Mouse (Mus musculus): Measurements from ENCODE around the gene Tom1l2. TPM values are rescaled to one million over a fixed set of nuclear protein-coding genes. Genes with fewer than 3 reads are reported as not detected.

Tom1l2 gene
- polyA plus RNA-seq, 1 experiment from 2014 or later = 18.9 TPM

DNA sequence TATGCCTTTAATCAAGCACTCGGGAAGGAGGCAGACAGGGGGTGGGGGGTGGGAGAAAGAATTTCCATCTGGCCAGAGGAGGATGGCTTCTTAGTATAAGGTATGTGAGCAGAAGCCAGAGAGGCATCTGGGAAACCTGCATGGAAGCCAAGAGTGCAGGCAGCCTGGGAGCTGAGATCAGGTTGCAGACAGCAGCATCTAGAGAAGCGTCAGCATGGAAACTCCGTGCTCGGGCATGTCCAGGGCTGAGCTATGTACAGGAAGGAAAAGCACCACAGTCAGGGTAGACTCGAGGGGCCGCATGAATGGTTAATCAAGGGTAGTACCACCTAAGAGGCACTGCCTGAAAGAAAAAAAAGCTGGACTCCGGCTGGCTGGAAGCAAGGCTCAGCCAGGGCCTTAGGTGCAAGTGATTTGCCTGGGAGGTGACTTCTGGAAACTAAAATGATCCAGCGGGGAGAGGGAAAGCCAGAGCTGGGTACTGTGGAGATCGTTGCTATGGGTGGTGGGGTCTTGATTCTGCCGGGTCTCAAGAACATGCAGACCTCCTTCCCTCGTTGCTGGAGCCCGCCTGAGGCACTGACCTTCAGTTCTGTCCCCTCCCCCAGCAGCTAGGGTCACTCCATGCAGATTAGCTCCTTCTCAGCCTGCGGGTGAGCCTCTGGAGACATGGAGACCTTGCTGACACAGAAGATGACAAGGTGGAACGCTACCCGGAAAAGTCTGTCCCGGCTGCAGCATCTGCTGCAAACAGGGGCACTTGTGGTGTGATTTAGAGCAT is 13.7 kb upstream of the Tom1l2 start:
- Histone ChIP-seq H3K4me1 (peaks cover 20% of the 10 kb centered on the region), H3K9me3 (replicated peaks) (no peaks in the 10 kb centered on the region), H3K27me3 (ENCODE audit: low read depth, poor library complexity, severe bottlenecking) (no peaks in the 10 kb centered on the region), H3K36me3 (no peaks in the 10 kb centered on the region), H3K27ac (peak overlapping the region; percentile 79), H3K4me3 (peak overlapping the region; percentile 18)
- WGBS = 23% methylated on average over 16 of the region's 16 CpGs
- peak; percentile 53 for DNase-seq (ENCODE audit: low spot score)

DNA sequence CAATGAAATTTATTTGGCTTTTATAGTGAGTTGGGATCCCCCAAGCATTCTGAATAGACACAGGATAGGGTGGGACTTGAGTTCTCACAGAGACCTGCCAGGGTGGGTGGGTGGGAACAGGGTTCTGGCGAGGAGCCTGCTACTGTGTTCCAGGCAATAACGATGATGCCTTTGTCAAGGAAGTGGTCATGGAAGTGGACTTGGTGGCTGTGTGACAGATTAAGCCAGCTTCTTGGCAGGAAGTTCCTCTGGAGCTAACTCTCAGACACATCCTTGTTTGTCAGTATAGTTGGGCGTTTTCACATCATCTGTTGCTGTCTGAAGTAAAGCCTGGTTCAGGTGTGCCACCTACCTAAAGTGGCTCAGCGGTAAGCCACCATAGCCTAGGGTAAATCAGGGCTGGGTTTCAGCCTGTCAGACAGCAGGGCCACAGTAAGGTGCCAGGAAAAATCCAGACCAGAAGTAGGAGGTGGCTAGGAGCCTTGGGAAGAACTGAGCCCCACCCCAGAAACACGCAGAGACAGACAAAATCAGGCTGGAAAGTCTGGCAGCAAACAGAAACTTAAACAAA is 8.0 kb upstream of the Tom1l2 start:
- 82% methylated on average over 5 of the region's 5 CpGs for WGBS
- H3K4me3 ChIP-seq = no peak overlapping the region
- no peak overlapping the region for H3K27ac ChIP-seq
- DNase-seq (ENCODE audit: low spot score) = no peak
- no peaks in the 10 kb centered on the region for H3K9me3 ChIP-seq (replicated peaks)
- no peaks in the 10 kb centered on the region for H3K27me3 ChIP-seq (ENCODE audit: low read depth, poor library complexity, severe bottlenecking)
- H3K4me1 ChIP-seq = peaks cover 3% of the 10 kb centered on the region
- H3K36me3 ChIP-seq = no peaks in the 10 kb centered on the region

DNA sequence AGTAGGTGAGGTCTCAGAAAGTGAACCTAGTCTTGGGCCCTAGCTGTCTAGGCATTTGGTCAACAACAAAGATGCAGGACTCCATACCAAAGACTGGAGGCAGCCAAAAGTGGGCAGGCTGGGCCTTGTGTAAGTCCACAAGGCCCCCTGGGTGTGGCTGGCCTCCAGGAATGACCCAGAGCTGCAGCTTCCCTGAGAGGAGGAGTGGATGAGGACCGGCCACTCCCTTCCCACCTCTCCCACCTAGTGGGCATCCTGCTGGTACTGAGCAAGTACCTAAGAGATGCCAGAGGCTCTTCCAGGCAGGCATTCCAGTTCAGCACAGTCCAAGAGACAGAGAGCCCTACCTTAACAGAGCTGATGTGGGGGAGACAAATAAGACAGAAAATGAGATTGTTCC is 7.2 kb upstream of the Tom1l2 start:
- no peak for DNase-seq (ENCODE audit: low spot score)
- no peak overlapping the region for H3K27ac ChIP-seq
- no peaks in the 10 kb centered on the region for H3K27me3 ChIP-seq (ENCODE audit: low read depth, poor library complexity, severe bottlenecking)
- H3K4me3 ChIP-seq = no peak overlapping the region
- WGBS = 79% methylated on average over 1 of the region's 1 CpGs
- H3K36me3 ChIP-seq = no peaks in the 10 kb centered on the region
- no peaks in the 10 kb centered on the region for H3K9me3 ChIP-seq (replicated peaks)
- H3K4me1 ChIP-seq = no peaks in the 10 kb centered on the region

- no peak for DNase-seq (ENCODE audit: low spot score)
- Histone ChIP-seq H3K4me1 (no peaks in the 10 kb centered on the region), H3K27me3 (ENCODE audit: low read depth, poor library complexity, severe bottlenecking) (no peaks in the 10 kb centered on the region), H3K4me3 (no peak overlapping the region), H3K27ac (no peak overlapping the region), H3K36me3 (no peaks in the 10 kb centered on the region), H3K9me3 (replicated peaks) (no peaks in the 10 kb centered on the region)
- 76% methylated on average over 5 of the region's 5 CpGs for WGBS
These were observed 6.4 kb upstream of the Tom1l2 start for GRCm38 (mm10) chr11:60359138-60359537.

DNA sequence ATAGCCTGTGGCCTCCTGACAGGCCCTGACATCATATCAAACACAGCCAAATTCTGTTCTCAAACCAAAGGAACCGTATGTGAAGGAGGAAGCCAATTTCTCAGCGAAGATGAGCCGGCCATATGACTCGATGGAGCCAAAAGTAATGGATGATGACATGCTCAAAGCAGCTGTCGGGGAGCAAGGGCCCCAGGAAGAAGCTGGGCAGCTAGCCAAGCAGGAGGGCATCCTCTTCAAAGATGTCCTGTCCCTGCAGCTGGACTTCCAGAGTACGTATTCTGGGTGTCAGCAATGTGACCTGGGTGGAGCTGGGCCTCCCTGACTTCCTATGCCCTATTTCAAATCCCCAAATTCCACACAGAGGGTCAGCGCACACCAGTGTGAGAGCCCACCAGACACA is 5.8 kb upstream of the Tom1l2 start:
- no peaks in the 10 kb centered on the region for H3K36me3 ChIP-seq
- H3K9me3 ChIP-seq (replicated peaks) = no peaks in the 10 kb centered on the region
- WGBS = 89% methylated on average over 7 of the region's 7 CpGs
- no peak overlapping the region for H3K27ac ChIP-seq
- no peak for DNase-seq (ENCODE audit: low spot score)
- H3K27me3 ChIP-seq (ENCODE audit: low read depth, poor library complexity, severe bottlenecking) = no peaks in the 10 kb centered on the region
- peaks cover 3% of the 10 kb centered on the region; the same call in 1 of the 2 replicates for H3K4me1 ChIP-seq
- H3K4me3 ChIP-seq = no peak overlapping the region

DNA sequence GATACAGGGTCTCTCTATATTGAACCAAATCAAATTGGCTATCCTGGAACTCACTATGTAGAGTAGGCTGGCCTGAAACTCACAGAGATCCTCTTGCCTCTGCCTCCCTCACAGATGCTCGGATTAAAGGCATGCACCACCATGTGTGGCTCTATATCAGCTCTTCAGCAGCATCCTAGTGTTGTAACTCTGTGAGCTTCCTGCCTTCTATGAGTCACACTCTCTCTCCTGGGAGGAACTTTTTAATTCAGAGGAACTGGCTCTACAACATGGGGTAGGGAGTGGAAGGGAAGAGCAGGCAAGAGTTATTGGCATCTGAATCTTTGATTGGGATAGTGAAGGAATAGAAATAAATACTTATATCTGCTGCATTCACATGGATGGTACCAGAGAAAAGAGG is 4.4 kb upstream of the Tom1l2 start:
- no peak for DNase-seq (ENCODE audit: low spot score)
- no peak overlapping the region for H3K27ac ChIP-seq
- no peaks in the 10 kb centered on the region for H3K36me3 ChIP-seq
- H3K27me3 ChIP-seq (ENCODE audit: low read depth, poor library complexity, severe bottlenecking) = no peaks in the 10 kb centered on the region
- H3K4me1 ChIP-seq = peaks cover 12% of the 10 kb centered on the region
- H3K4me3 ChIP-seq = no peak overlapping the region
- no peaks in the 10 kb centered on the region for H3K9me3 ChIP-seq (replicated peaks)
- 69% methylated on average over 1 of the region's 1 CpGs for WGBS

- H3K4me3 ChIP-seq = no peak overlapping the region
- no peaks in the 10 kb centered on the region for H3K36me3 ChIP-seq
- DNase-seq (ENCODE audit: low spot score) = no peak
- H3K27ac ChIP-seq = no peak overlapping the region
- H3K4me1 ChIP-seq = peaks cover 19% of the 10 kb centered on the region
- no peaks in the 10 kb centered on the region for H3K9me3 ChIP-seq (replicated peaks)
- no peaks in the 10 kb centered on the region for H3K27me3 ChIP-seq (ENCODE audit: low read depth, poor library complexity, severe bottlenecking)
- WGBS = 92% methylated on average over 2 of the region's 2 CpGs
These were observed 3.2 kb upstream of the Tom1l2 start for GRCm38 (mm10) chr11:60355952-60356351.

- H3K9me3 ChIP-seq (replicated peaks) = no peaks in the 10 kb centered on the region
- peak overlapping the region; percentile 79 for H3K27ac ChIP-seq
- H3K4me3 ChIP-seq = peak overlapping the region; percentile 81
- no peaks in the 10 kb centered on the region for H3K27me3 ChIP-seq (ENCODE audit: low read depth, poor library complexity, severe bottlenecking)
- H3K4me1 ChIP-seq = peaks cover 19% of the 10 kb centered on the region
- WGBS = 29% methylated on average over 11 of the region's 11 CpGs
- no peak for DNase-seq (ENCODE audit: low spot score)
- no peaks in the 10 kb centered on the region for H3K36me3 ChIP-seq
These were observed 757 bp downstream of the Tom1l2 start for GRCm38 (mm10) chr11:60351925-60352371.

- H3K4me3 ChIP-seq = 0 out of 2 replicates have a peak overlapping the region, but pooled peaks have one; percentile 81
- no peaks in the 10 kb centered on the region for H3K9me3 ChIP-seq (replicated peaks)
- peaks cover 19% of the 10 kb centered on the region for H3K4me1 ChIP-seq
- no peak overlapping the region for H3K27ac ChIP-seq
- DNase-seq (ENCODE audit: low spot score) = no peak
- 66% methylated on average over 2 of the region's 2 CpGs for WGBS
- H3K27me3 ChIP-seq (ENCODE audit: low read depth, poor library complexity, severe bottlenecking) = no peaks in the 10 kb centered on the region
- no peaks in the 10 kb centered on the region for H3K36me3 ChIP-seq
These were observed 1.3 kb downstream of the Tom1l2 start for GRCm38 (mm10) chr11:60351388-60351787.

GRCm38 (mm10) chr11:60346537-60346936 is 6.2 kb downstream of the Tom1l2 start:
- H3K4me3 ChIP-seq = no peak overlapping the region
- H3K36me3 ChIP-seq = no peaks in the 10 kb centered on the region
- H3K27ac ChIP-seq = no peak overlapping the region
- peaks cover 5% of the 10 kb centered on the region for H3K4me1 ChIP-seq
- 86% methylated on average over 4 of the region's 4 CpGs for WGBS
- H3K9me3 ChIP-seq (replicated peaks) = no peaks in the 10 kb centered on the region
- DNase-seq (ENCODE audit: low spot score) = no peak
- H3K27me3 ChIP-seq (ENCODE audit: low read depth, poor library complexity, severe bottlenecking) = no peaks in the 10 kb centered on the region

DNA sequence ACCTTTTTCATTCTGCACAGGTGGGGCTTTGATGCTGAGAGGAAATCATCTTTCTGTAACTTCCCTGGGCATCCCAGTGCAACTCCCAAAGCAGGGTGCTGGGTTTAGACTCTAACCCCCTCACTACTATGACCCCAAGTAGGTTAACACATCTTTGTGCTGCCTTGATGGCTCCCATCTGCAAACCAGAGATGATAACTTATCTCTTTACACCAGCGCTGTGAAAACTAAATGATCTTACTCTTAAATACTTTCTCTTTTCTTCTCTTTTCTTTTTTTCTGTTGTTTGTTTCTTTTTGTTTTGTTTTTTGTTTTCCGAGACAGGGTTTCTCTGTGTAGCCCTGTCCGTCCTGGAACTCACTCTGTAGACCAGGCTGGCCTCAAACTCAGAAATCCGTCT is 6.8 kb downstream of the Tom1l2 start:
- H3K27me3 ChIP-seq (ENCODE audit: low read depth, poor library complexity, severe bottlenecking) = no peaks in the 10 kb centered on the region
- H3K9me3 ChIP-seq (replicated peaks) = no peaks in the 10 kb centered on the region
- DNase-seq (ENCODE audit: low spot score) = no peak
- no peaks in the 10 kb centered on the region for H3K36me3 ChIP-seq
- no peak overlapping the region for H3K4me3 ChIP-seq
- H3K27ac ChIP-seq = no peak overlapping the region
- H3K4me1 ChIP-seq = peaks cover 10% of the 10 kb centered on the region
- 87% methylated on average over 4 of the region's 4 CpGs for WGBS

DNA sequence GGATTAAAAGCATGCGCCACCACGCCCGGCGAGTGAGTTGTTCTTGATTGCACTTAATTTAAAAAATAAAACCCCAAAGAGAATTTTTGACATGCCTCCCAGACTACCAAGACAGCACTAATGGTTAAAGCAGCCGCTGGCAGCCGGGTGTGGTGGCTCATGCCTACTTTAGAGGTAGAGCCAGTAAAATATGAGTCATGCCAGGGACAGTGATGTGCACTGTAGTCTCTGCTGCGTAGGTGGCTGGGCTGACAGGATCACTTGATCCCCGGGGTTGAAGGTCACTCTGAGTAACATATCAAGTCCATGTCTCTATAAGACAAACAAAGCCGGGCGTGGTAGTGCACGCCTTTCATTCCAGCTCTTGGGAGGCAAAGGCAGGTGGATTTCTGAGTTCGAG is 13.3 kb downstream of the Tom1l2 start:
- peaks cover 10% of the 10 kb centered on the region for H3K4me1 ChIP-seq
- H3K27me3 ChIP-seq (ENCODE audit: low read depth, poor library complexity, severe bottlenecking) = no peaks in the 10 kb centered on the region
- DNase-seq (ENCODE audit: low spot score) = no peak
- H3K27ac ChIP-seq = no peak overlapping the region
- no peak overlapping the region for H3K4me3 ChIP-seq
- H3K9me3 ChIP-seq (replicated peaks) = no peaks in the 10 kb centered on the region
- H3K36me3 ChIP-seq = no peaks in the 10 kb centered on the region
- WGBS = 94% methylated on average over 12 of the region's 12 CpGs

DNA sequence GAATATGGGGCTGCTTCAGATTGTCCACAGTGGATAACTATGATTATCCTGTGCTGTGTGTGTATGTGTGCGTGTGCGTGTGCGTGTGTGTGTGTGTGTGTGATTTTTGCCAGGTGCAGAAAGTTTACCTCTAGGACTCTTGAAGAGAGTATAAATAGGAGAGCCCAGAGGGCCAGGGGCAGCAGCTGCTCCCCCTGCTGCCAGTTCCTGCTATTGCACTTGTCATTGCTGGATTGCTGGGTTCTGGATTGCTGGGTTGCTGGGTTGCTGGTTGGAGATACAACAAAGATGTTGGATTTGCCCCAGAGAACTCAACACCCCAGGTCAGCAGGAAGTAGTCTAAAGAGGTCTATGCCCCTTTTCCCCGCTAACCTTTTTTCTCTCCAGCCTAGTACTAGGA is 14.4 kb downstream of the Tom1l2 start:
- Histone ChIP-seq H3K27ac (no peak overlapping the region), H3K4me3 (no peak overlapping the region), H3K9me3 (replicated peaks) (no peaks in the 10 kb centered on the region), H3K27me3 (ENCODE audit: low read depth, poor library complexity, severe bottlenecking) (no peaks in the 10 kb centered on the region), H3K4me1 (peaks cover 10% of the 10 kb centered on the region), H3K36me3 (no peaks in the 10 kb centered on the region)
- 72% methylated on average over 4 of the region's 4 CpGs for WGBS
- DNase-seq (ENCODE audit: low spot score) = peak; percentile 50

All from limb, embryonic 10.5 days (tissue).